21 mouse cellular contexts compared by ENCODE assay signal in genomic region chr13:75843331-75843730, GRCm38 (mm10). TPM values are rescaled to one million over a fixed set of nuclear protein-coding genes. Genes with fewer than 3 reads are reported as not detected.
DNase-seq lines count a peak whose midpoint lies in the region; ATAC-seq and TF ChIP-seq lines count a peak whose summit lies in the region.
"Had no signal": no experiment of that assay in that cellular context is flagged by ENCODE, and none has a peak within 500 bp of the region (broad histone marks: within the 10 kb centered on the region; RNA-seq: fewer than 3 reads in every experiment).

No protein-coding gene starts in this region.

- WGBS in liver, embryonic 15.5 days (ENCODE audit: insufficient replicate concordance), result 75% methylated on average over 5 of the region's 5 CpGs
- 84% methylated on average over 5 of the region's 5 CpGs for WGBS in liver, embryonic 12.5 days (ENCODE audit: insufficient replicate concordance)
- 89% methylated on average over 5 of the region's 5 CpGs for WGBS in midbrain, embryonic 11.5 days
- WGBS in midbrain, embryonic 14.5 days, result 93% methylated on average over 5 of the region's 5 CpGs
- 33% methylated on average over 5 of the region's 5 CpGs for WGBS in small intestine, adult 2 months

- H3K27ac ChIP-seq in liver, embryonic 15.5 days (replicated peaks), result no peak overlapping the region
- H3K27ac ChIP-seq in liver, embryonic 12.5 days, result no peak overlapping the region
- no peak overlapping the region for H3K27ac ChIP-seq in midbrain, embryonic 11.5 days (ENCODE audit: low read depth, low read length)
- no peak overlapping the region for H3K27ac ChIP-seq in midbrain, embryonic 14.5 days (replicated peaks; ENCODE audit: low read depth, low read length)
- peak overlapping the region; percentile 84 for H3K27ac ChIP-seq in small intestine, adult 2 months (ENCODE audit: insufficient read depth, low read depth, low read length)
- H3K27ac ChIP-seq: embryonic facial prominence, embryonic 12.5 days; forebrain, embryonic 13.5 days; gastrocnemius, adult 2 months; heart, embryonic 13.5 days; hindbrain, embryonic 12.5 days had no signal

- H3K9me3 ChIP-seq in liver, embryonic 15.5 days (replicated peaks), result no peaks in the 10 kb centered on the region
- H3K9me3 ChIP-seq in liver, embryonic 12.5 days (replicated peaks), result no peaks in the 10 kb centered on the region
- no peaks in the 10 kb centered on the region for H3K9me3 ChIP-seq in midbrain, embryonic 11.5 days (ENCODE audit: control insufficient read depth, low read length)
- no peaks in the 10 kb centered on the region for H3K9me3 ChIP-seq in midbrain, embryonic 14.5 days (ENCODE audit: control insufficient read depth, low read length)
- H3K9me3 ChIP-seq: embryonic facial prominence, embryonic 12.5 days; forebrain, embryonic 13.5 days; G1E; heart, embryonic 13.5 days; hindbrain, embryonic 12.5 days had no signal

- 0 out of 2 replicates have a peak overlapping the region, but pooled peaks have one; percentile 13 for H3K4me2 ChIP-seq in liver, embryonic 15.5 days
- no peak overlapping the region for H3K4me2 ChIP-seq in liver, embryonic 12.5 days
- no peak overlapping the region for H3K4me2 ChIP-seq in midbrain, embryonic 11.5 days
- H3K4me2 ChIP-seq in midbrain, embryonic 14.5 days (ENCODE audit: low read length), result no peak overlapping the region
- H3K4me2 ChIP-seq: embryonic facial prominence, embryonic 12.5 days; forebrain, embryonic 13.5 days; heart, embryonic 13.5 days; hindbrain, embryonic 12.5 days had no signal

- H3K36me3 ChIP-seq in liver, embryonic 15.5 days (replicated peaks), result peaks cover 10% of the 10 kb centered on the region
- 0 out of 2 replicates have a peak, but pooled peaks cover 5% of the 10 kb centered on the region for H3K36me3 ChIP-seq in liver, embryonic 12.5 days
- H3K36me3 ChIP-seq in midbrain, embryonic 11.5 days (ENCODE audit: control insufficient read depth, insufficient read depth, low read length), result no peaks in the 10 kb centered on the region
- H3K36me3 ChIP-seq in midbrain, embryonic 14.5 days (ENCODE audit: control insufficient read depth, insufficient read depth, low read length), result no peaks in the 10 kb centered on the region
- H3K36me3 ChIP-seq in small intestine, adult 2 months (ENCODE audit: control insufficient read depth, insufficient read depth, low read length), result peaks cover 18% of the 10 kb centered on the region
- H3K36me3 ChIP-seq: embryonic facial prominence, embryonic 12.5 days; hindbrain, embryonic 12.5 days had no signal

- H3K4me1 ChIP-seq in liver, embryonic 15.5 days (replicated peaks), result peaks cover 55% of the 10 kb centered on the region
- peaks cover 69% of the 10 kb centered on the region for H3K4me1 ChIP-seq in liver, embryonic 12.5 days
- H3K4me1 ChIP-seq in midbrain, embryonic 11.5 days (ENCODE audit: control insufficient read depth, insufficient read depth, low read length), result peaks cover 8% of the 10 kb centered on the region; the same call in 1 of the 2 replicates
- peaks cover 20% of the 10 kb centered on the region; the same call in 1 of the 2 replicates for H3K4me1 ChIP-seq in midbrain, embryonic 14.5 days (ENCODE audit: control insufficient read depth, insufficient read depth, low read length)
- peaks cover 22% of the 10 kb centered on the region; the same call in 1 of the 2 replicates for H3K4me1 ChIP-seq in small intestine, adult 2 months (ENCODE audit: control insufficient read depth, insufficient read depth, insufficient read length, low read length)

- no peak for TF ChIP-seq CTCF in small intestine, adult 2 months (IDR thresholded peaks at IDR 0.05; ENCODE audit: extremely low read depth, insufficient read length, insufficient replicate concordance, low read depth, low read length)

- DNase-seq in kidney, adult 11 months, result peak; percentile 13
- DNase-seq in kidney, postnatal 10 days, result no peak
- DNase-seq in midbrain, embryonic 11.5 days (ENCODE audit: low spot score, missing footprints), result peak; percentile 79
- DNase-seq in midbrain, embryonic 14.5 days, result no peak
- DNase-seq in spleen, adult 12 weeks (ENCODE audit: low spot score), result no peak
- DNase-seq: adrenal gland, adult 8-10 months; adrenal gland, postnatal 36 days; cerebellum, adult 11 months; cerebellum, adult 8-10 months; cerebellum, postnatal 25 days; gastrocnemius, adult 2 months; gastrocnemius, postnatal 25 days; heart, postnatal 4 days had no signal

- H3K27me3 ChIP-seq in liver, embryonic 15.5 days, result no peaks in the 10 kb centered on the region
- H3K27me3 ChIP-seq in liver, embryonic 12.5 days (replicated peaks), result no peaks in the 10 kb centered on the region
- H3K27me3 ChIP-seq in midbrain, embryonic 11.5 days (ENCODE audit: control insufficient read depth, insufficient read depth, low read length), result no peaks in the 10 kb centered on the region
- no peaks in the 10 kb centered on the region for H3K27me3 ChIP-seq in midbrain, embryonic 14.5 days (ENCODE audit: control insufficient read depth, insufficient read depth, low read length)
- no peaks in the 10 kb centered on the region for H3K27me3 ChIP-seq in small intestine, adult 2 months (ENCODE audit: control insufficient read depth, insufficient read depth, low read length)
- H3K27me3 ChIP-seq: embryonic facial prominence, embryonic 12.5 days; forebrain, embryonic 13.5 days; heart, embryonic 13.5 days; hindbrain, embryonic 12.5 days had no signal

- ATAC-seq in liver, embryonic 15.5 days (ENCODE audit: insufficient read depth), result no peak
- ATAC-seq in liver, embryonic 12.5 days, result no peak
- no peak for ATAC-seq in midbrain, embryonic 11.5 days (ENCODE audit: low FRiP score)
- ATAC-seq in midbrain, embryonic 14.5 days (ENCODE audit: low FRiP score, low TSS enrichment), result no peak
- ATAC-seq: forebrain, embryonic 13.5 days had no signal

- TF ChIP-seq POLR2A in small intestine, adult 2 months (IDR thresholded peaks at IDR 0.05; ENCODE audit: low read depth, low read length), result no peak

- H3K9ac ChIP-seq in liver, embryonic 15.5 days, result no peak overlapping the region
- no peak overlapping the region for H3K9ac ChIP-seq in liver, embryonic 12.5 days
- H3K9ac ChIP-seq in midbrain, embryonic 11.5 days (ENCODE audit: low read length), result no peak overlapping the region
- H3K9ac ChIP-seq in midbrain, embryonic 14.5 days (replicated peaks; ENCODE audit: low read length), result no peak overlapping the region
- H3K9ac ChIP-seq: embryonic facial prominence, embryonic 12.5 days; forebrain, embryonic 13.5 days; heart, embryonic 13.5 days; hindbrain, embryonic 12.5 days had no signal

- H3K4me3 ChIP-seq in liver, embryonic 15.5 days (replicated peaks), result no peak overlapping the region
- no peak overlapping the region for H3K4me3 ChIP-seq in liver, embryonic 12.5 days
- H3K4me3 ChIP-seq in midbrain, embryonic 11.5 days (ENCODE audit: low read depth, low read length), result no peak overlapping the region
- no peak overlapping the region for H3K4me3 ChIP-seq in midbrain, embryonic 14.5 days (replicated peaks; ENCODE audit: low read depth, low read length)
- H3K4me3 ChIP-seq in small intestine, adult 2 months (ENCODE audit: low read depth, low read length), result peak overlapping the region; percentile 40; the same call in 1 of the 2 replicates
- H3K4me3 ChIP-seq: embryonic facial prominence, embryonic 12.5 days; forebrain, embryonic 13.5 days; gastrocnemius, adult 2 months; heart, embryonic 13.5 days; hindbrain, embryonic 12.5 days had no signal

RNA-seq across cellular contexts. Expression of gene Glrx, which starts 3.7 kb away (rescaled TPM):
- polyA plus RNA-seq in liver, embryonic 15.5 days (2015; fragmentation: Nextera tagmentation; extraction: Ambion mirVana), result 45.5 and 47.3 TPM in 2 replicates
- 21.6 and 23.0 TPM in 2 replicates for polyA plus RNA-seq in liver, embryonic 12.5 days (2016; fragmentation: Nextera tagmentation; extraction: Ambion mirVana)
- polyA plus RNA-seq in midbrain, embryonic 11.5 days (2014; fragmentation: Nextera tagmentation; extraction: Ambion mirVana), result 30.8 and 31.3 TPM in 2 replicates
- polyA plus RNA-seq in midbrain, embryonic 14.5 days (2014; fragmentation: Nextera tagmentation; extraction: Ambion mirVana), result 40.7 and 48.3 TPM in 2 replicates
- 63.7 and 205 TPM in 2 replicates for polyA plus RNA-seq in small intestine, adult 2 months (2012; rRNA removed)

Comparison
In these comparisons a context has a peak if more than half of its experiments do, and no peak if none do; other contexts are left out.
1. DNase-seq: peak in kidney, adult 11 months (single experiment) and midbrain, embryonic 11.5 days (single experiment); none in kidney, postnatal 10 days (single experiment), midbrain, embryonic 14.5 days (single experiment) and spleen, adult 12 weeks (single experiment).